Mouse (Mus musculus) intestine, embryonic 14.5 days (tissue): ENCODE measurements at regions not wholly inside any gene's neighbourhood (a gene's known extent, or its start where the extent isn't known, plus 50 kb on each side); places are given as distances from the start of the nearest gene placed in this dataset.

ENCODE experiments used
- ATAC-seq: fragments of 200-750 bp; cut with Nextera tagmentation; replicated peaks from 2 replicates; pipeline ENCODE4 v1.8.0; 2017; ENCODE audit warnings: low read depth, moderate number of reproducible peaks, moderate TSS enrichment, moderate library complexity; ENCODE audit not compliant: low FRiP score, low TSS enrichment
- DNase-seq: peaks from one replicate; pipeline ENCODE4 v3.0.0-alpha.2; 2018; ENCODE audit warnings: low spot score
- H3K27ac ChIP-seq: fragments of 300-500 bp; sonication (generic); 2 replicates; pipeline ENCODE4 v1.5.1; 2014; ENCODE audit warnings: low read depth, mild to moderate bottlenecking, control low read depth
- H3K27me3 ChIP-seq: fragments of 300-500 bp; sonication (generic); replicated peaks from 2 replicates; pipeline ENCODE4 v1.6.1; 2014; ENCODE audit warnings: low read length, control low read depth; ENCODE audit not compliant: control insufficient read depth, insufficient read depth
- H3K36me3 ChIP-seq: fragments of 300-500 bp; sonication (generic); 2 replicates; pipeline ENCODE4 v1.6.1; 2014; ENCODE audit warnings: low read length, control low read depth; ENCODE audit not compliant: control insufficient read depth, insufficient read depth
- H3K4me1 ChIP-seq: fragments of 300-500 bp; sonication (generic); replicated peaks from 2 replicates; pipeline ENCODE4 v1.6.1; 2014; ENCODE audit warnings: low read length, control low read depth, mixed read lengths; ENCODE audit not compliant: control insufficient read depth, insufficient read depth
- H3K4me2 ChIP-seq: fragments of 300-500 bp; sonication (generic); 2 replicates; pipeline ENCODE4 v1.6.1; 2014; ENCODE audit warnings: low read length
- H3K4me3 ChIP-seq: fragments of 300-500 bp; sonication (generic); 2 replicates; pipeline ENCODE4 v1.5.1; 2014; ENCODE audit warnings: low read depth, low read length, control low read depth, mixed read lengths
- H3K9ac ChIP-seq: fragments of 300-500 bp; sonication (generic); 2 replicates; pipeline ENCODE4 v1.6.1; 2014; ENCODE audit warnings: mild to moderate bottlenecking, low read length
- H3K9me3 ChIP-seq: fragments of 300-500 bp; sonication (generic); 2 replicates; pipeline ENCODE4 v1.6.1; 2016; ENCODE audit warnings: low read length, control low read depth; ENCODE audit not compliant: control insufficient read depth
- WGBS: fragments of 180-500 bp; shearing (Covaris S2); extraction: QIAGEN DNeasy Blood & Tissue Kit; methylation state at CpG from one replicate; pipeline ENCODE4 v1.1.7; 2014; 5-methylcytosine and 5-hydroxymethylcytosine counted together

DNA sequence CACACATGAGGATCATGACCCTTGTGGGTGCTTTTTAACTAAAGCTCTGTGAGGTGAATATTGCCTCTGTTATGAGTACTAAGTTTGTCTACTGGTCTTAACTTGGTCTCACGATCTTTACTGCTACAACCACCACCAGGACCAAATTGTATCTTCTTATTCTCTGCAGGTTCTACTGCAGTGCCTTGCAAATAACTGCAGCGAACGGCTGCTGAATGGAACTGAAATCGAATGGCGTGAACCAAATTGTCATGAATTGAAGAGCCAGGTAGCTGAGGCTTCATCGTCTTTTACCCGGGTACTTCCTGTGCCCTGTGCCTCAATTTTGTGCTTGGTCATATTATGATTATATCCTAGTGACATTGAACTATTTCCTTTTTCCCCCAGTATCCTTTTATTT, 242.5 kb upstream of the Noct start:
- no peaks in the 10 kb centered on the region for H3K27me3 ChIP-seq
- 96% methylated on average over 7 of the region's 7 CpGs for WGBS
- no peaks in the 10 kb centered on the region for H3K36me3 ChIP-seq
- H3K4me3 ChIP-seq: no peak overlapping the region
- H3K9ac ChIP-seq: no peak overlapping the region
- no peak for DNase-seq
- H3K27ac ChIP-seq: no peak overlapping the region
- no peak for ATAC-seq
- no peak overlapping the region for H3K4me2 ChIP-seq
- no peaks in the 10 kb centered on the region for H3K4me1 ChIP-seq
- no peaks in the 10 kb centered on the region for H3K9me3 ChIP-seq

DNA sequence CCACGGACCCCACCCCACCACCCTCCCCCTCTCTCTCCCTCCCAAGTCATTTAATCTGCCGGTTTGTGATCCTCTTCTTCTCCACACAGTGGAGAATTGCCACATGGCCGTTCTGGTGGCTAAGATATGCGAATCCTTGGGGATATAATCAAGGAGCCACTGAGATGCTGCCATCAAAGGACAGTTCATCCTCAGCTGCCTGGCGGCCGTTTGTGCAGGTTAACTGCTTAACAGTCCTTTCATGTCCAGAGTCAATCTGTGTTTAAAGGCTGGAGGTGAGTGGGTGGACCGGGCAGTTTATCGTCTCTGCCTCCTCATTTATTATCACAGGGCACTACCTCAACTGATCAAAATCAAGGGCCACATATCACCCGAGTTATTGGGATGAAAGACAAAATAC, 241.6 kb upstream of the Noct start:
- no peak overlapping the region for H3K27ac ChIP-seq
- no peaks in the 10 kb centered on the region for H3K4me1 ChIP-seq
- H3K4me3 ChIP-seq: no peak overlapping the region
- no peaks in the 10 kb centered on the region for H3K27me3 ChIP-seq
- ATAC-seq (no peak), DNase-seq (no peak)
- no peak overlapping the region for H3K4me2 ChIP-seq
- H3K9me3 ChIP-seq: no peaks in the 10 kb centered on the region
- H3K9ac ChIP-seq: no peak overlapping the region
- H3K36me3 ChIP-seq: no peaks in the 10 kb centered on the region
- 28% methylated on average over 9 of the region's 9 CpGs for WGBS

DNA sequence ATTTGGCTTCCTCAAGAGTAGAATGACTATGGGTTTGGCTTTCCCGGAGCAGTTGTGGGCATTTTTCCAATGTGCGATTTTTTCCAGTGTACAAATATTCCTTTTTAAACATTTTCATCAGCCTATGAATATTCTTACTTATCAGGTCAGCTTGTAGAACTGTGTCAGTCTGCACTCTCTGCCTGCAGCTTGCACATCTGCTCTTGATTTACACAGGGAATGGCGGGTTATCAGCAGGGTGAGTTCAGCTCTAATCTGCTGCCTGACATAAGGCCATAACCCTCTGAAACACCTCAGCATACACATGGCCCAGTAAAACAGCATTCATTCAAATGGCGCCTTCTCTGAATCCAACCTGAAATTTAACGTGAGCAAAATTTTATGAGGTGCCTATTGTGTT, 241.1 kb upstream of the Noct start:
- ATAC-seq (no peak), DNase-seq (no peak)
- no peak overlapping the region for H3K4me2 ChIP-seq
- no peaks in the 10 kb centered on the region for H3K4me1 ChIP-seq
- H3K9me3 ChIP-seq: no peaks in the 10 kb centered on the region
- H3K9ac ChIP-seq: no peak overlapping the region
- no peaks in the 10 kb centered on the region for H3K36me3 ChIP-seq
- no peaks in the 10 kb centered on the region for H3K27me3 ChIP-seq
- no peak overlapping the region for H3K27ac ChIP-seq
- no peak overlapping the region for H3K4me3 ChIP-seq
- WGBS: 41% methylated on average over 5 of the region's 5 CpGs

DNA sequence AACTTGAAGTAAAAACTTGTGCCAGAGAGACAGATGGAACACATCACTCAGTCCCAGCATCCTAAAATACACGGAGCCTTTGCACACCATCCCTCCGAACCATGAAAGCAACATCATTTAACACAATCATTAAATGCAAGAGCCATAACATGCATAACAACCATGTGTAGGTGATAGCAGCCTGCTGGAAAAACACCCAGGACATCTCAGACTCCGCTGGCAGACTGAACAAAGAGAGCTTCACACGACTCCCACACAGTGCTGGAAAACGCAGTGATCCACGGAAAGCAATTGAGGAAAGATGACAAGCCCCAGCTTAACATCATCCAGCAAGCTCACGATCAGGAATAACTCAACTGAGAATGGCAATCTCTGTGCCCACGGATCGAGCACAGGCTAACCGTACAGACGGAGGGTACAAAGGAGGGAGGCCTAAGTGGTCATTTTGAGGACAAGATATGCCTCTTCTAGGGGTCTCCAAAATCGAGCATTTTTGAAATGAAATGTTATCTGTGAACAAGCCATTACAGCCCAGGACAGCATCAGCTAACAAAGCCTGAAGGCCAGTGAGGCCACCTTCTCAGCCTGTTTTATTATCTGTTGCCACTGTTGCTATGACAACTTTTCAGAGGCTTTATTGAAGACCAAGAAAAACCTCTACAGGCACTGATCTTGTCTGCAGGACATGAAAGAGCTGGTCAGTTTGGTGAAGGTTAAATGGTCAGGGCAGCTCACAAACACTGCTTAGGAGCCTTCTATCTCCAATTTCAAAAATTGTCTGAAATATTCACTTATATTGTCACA, 240.1 kb upstream of the Noct start:
- Histone ChIP-seq H3K4me2 (no peak overlapping the region), H3K9ac (no peak overlapping the region), H3K27me3 (no peaks in the 10 kb centered on the region), H3K27ac (no peak overlapping the region), H3K4me1 (no peaks in the 10 kb centered on the region), H3K9me3 (no peaks in the 10 kb centered on the region), H3K36me3 (no peaks in the 10 kb centered on the region), H3K4me3 (no peak overlapping the region)
- no peak for DNase-seq
- 63% methylated on average over 12 of the region's 12 CpGs for WGBS
- ATAC-seq: no peak

DNA sequence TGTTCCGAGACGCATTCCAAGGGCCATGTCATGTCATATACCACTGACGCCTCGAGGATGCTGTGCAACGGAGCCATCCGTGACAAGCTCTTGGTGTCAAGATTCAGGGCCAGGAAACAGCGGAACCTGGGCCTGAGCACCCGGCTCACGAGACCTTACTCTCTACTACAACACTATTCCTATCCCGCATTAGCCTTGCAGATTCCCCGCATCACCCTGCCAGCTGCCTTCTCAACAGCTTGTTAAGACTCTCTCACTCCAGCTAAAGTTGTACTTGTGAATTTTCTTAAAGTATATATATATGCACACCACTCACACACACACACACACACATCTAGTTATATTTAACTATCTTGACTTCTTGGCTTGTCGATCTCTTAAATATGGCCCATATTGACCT, 236.4 kb upstream of the Noct start:
- WGBS: 92% methylated on average over 12 of the region's 12 CpGs
- ATAC-seq: no peak

DNA sequence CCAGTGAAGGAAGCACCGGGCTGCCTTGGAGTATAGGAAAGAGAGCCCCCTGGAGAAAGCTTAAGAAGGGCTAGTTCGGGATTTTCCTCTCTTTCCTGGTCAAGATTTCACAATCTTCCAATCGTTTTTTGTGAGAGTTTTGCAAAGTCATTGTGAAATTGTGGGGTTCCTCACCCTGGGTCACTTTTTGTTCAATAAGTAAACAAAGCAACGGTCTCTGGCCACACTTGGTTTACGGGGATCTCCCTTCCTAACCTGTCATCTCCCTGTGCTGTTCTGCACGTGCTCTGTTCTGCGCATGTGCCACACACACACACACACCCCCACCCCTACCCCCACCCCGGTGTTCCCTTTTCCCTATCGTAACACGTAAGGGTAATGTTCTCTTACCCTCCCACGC, 233.4 kb upstream of the Noct start:
- Histone ChIP-seq H3K27ac (no peak overlapping the region), H3K9ac (no peak overlapping the region), H3K4me3 (no peak overlapping the region), H3K4me2 (no peak overlapping the region), H3K4me1 (peaks cover 3% of the 10 kb centered on the region; the same call in 1 of the 2 replicates), H3K9me3 (no peaks in the 10 kb centered on the region), H3K27me3 (no peaks in the 10 kb centered on the region), H3K36me3 (no peaks in the 10 kb centered on the region)
- DNase-seq: no peak
- ATAC-seq: no peak
- 79% methylated on average over 11 of the region's 11 CpGs for WGBS

More for the DNA sequence above, 236.4 kb upstream of the Noct start:
- H3K9me3 ChIP-seq: no peaks in the 10 kb centered on the region
- no peak overlapping the region for H3K9ac ChIP-seq
- DNase-seq: no peak
- H3K4me2 ChIP-seq: no peak overlapping the region
- no peak overlapping the region for H3K4me3 ChIP-seq
- H3K4me1 ChIP-seq: peaks cover 3% of the 10 kb centered on the region; the same call in 1 of the 2 replicates
- H3K27me3 ChIP-seq: no peaks in the 10 kb centered on the region
- no peaks in the 10 kb centered on the region for H3K36me3 ChIP-seq
- H3K27ac ChIP-seq: no peak overlapping the region

DNA sequence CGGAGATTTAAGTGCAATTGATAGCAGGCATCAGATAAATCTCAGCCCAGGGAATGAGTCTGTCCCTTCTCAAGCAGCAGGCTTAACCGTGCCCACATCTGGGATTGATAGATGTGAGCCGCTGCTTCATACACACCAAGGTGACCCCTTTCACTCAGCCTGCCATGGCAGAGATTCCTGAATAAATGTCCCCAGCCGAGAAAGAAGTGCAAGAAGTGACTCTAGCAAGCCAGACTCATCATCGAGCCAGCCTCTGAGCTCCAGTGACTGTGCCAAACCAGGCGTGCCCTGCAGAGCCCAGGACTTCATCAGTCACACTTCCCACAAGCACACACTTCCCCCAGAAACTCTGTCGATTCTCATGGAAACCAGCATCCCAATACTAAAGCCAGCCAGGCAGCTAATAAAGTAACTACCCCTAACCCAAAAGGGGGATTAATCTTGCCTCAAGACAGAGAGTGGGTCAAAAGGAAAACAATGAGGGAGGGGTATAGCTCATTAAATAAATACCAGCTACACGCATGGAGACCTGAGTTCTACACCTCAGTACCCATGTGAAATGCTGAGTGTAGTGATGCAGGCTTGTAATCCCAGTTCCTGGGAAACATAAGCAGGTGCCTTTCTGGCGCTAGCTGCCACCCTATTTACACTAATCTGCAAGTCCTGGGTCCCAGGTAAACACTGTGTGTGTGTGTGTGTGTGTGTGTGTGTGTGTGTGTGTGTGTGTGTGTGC, 231.5 kb upstream of the Noct start:
- WGBS: 41% methylated on average over 9 of the region's 9 CpGs
- no peak overlapping the region for H3K4me3 ChIP-seq
- no peaks in the 10 kb centered on the region for H3K27me3 ChIP-seq
- no peak for DNase-seq
- H3K36me3 ChIP-seq: no peaks in the 10 kb centered on the region
- no peaks in the 10 kb centered on the region for H3K9me3 ChIP-seq
- no peak for ATAC-seq
- no peak overlapping the region for H3K9ac ChIP-seq
- no peak overlapping the region for H3K4me2 ChIP-seq
- no peak overlapping the region for H3K27ac ChIP-seq
- H3K4me1 ChIP-seq: peaks cover 3% of the 10 kb centered on the region; the same call in 1 of the 2 replicates

DNA sequence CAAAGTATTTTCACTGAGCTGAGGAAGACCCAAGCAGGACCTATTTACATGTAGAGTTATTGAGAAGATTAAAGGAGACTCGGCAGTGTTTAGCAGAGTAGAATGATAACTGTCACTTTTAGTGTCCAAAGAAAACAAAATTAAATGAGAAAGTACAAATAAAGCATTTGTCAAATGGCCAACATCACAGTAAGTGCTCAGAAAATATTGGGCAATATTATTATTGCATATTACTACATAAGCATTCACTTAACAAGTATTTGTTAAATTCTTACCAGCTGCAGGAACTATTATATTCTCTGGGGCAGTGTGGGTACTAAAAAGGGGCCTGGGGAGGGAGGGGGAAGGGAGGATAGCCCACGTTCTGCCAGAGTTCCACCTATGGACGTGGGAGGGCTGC, 224.5 kb upstream of the Noct start:
- WGBS: 65% methylated on average over 3 of the region's 3 CpGs
- ATAC-seq: no peak

DNA sequence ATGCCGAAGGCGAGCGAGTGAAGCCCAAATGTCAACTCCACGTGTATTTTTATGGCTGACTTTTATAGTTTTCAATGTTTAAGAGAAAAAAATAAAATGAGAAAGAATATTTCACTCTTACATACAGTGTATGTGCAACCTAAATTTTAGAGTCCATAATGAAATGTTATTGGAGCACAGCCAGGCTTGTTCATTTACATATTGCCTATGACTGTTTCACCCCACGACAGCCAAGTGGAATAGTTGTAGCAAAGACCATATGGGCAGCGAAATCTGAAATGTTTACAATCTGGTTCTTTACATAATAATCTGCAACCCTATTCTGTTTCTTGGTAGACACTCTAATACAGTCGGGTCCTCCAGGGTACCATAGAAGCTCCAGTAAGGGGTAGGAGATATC, 223.3 kb upstream of the Noct start:
- no peak overlapping the region for H3K27ac ChIP-seq
- no peak overlapping the region for H3K4me2 ChIP-seq
- H3K36me3 ChIP-seq: no peaks in the 10 kb centered on the region
- ATAC-seq (no peak), DNase-seq (no peak)
- H3K27me3 ChIP-seq: no peaks in the 10 kb centered on the region
- 88% methylated on average over 7 of the region's 7 CpGs for WGBS
- H3K4me1 ChIP-seq: no peaks in the 10 kb centered on the region
- H3K4me3 ChIP-seq: no peak overlapping the region
- no peaks in the 10 kb centered on the region for H3K9me3 ChIP-seq
- H3K9ac ChIP-seq: no peak overlapping the region

More for the DNA sequence above, 224.5 kb upstream of the Noct start:
- H3K9me3 ChIP-seq: no peaks in the 10 kb centered on the region
- H3K36me3 ChIP-seq: no peaks in the 10 kb centered on the region
- H3K4me1 ChIP-seq: no peaks in the 10 kb centered on the region
- H3K27ac ChIP-seq: no peak overlapping the region
- no peaks in the 10 kb centered on the region for H3K27me3 ChIP-seq
- H3K4me2 ChIP-seq: no peak overlapping the region
- H3K9ac ChIP-seq: no peak overlapping the region
- DNase-seq: no peak
- no peak overlapping the region for H3K4me3 ChIP-seq
